Mouse (Mus musculus) forebrain, embryonic 13.5 days (tissue): ENCODE data around the gene Myo1f. TPM values are rescaled to one million over a fixed set of nuclear protein-coding genes. Genes with fewer than 3 reads are reported as not detected.
"Not testable (repeated sequence)": the region's sequence is repeated elsewhere in the genome, so short reads cannot be mapped to it uniquely, and the experiment has no call there.

Source experiments
- ATAC-seq: fragments of 200-750 bp; cut with Nextera tagmentation; 2 replicates; pipeline ENCODE4 v1.8.0; 2017
- H3K27ac ChIP-seq: fragments of 300-500 bp; sonication (generic); 2 replicates; pipeline ENCODE4 v1.5.1; 2015; ENCODE audit warnings: inconsistent platforms, mild to moderate bottlenecking, moderate library complexity
- H3K27me3 ChIP-seq: fragments of 300-500 bp; sonication (generic); 2 replicates; pipeline ENCODE4 v1.6.1; 2015; ENCODE audit warnings: mild to moderate bottlenecking, inconsistent platforms
- H3K36me3 ChIP-seq: fragments of 300-500 bp; sonication (generic); 2 replicates; pipeline ENCODE4 v1.6.1; 2015; ENCODE audit warnings: mild to moderate bottlenecking, inconsistent platforms; ENCODE audit not compliant: poor library complexity, severe bottlenecking
- H3K4me1 ChIP-seq: fragments of 300-500 bp; sonication (generic); 2 replicates; pipeline ENCODE4 v1.6.1; 2015; ENCODE audit warnings: inconsistent platforms
- H3K4me2 ChIP-seq: fragments of 300-500 bp; sonication (generic); 2 replicates; pipeline ENCODE4 v1.6.1; 2015; ENCODE audit warnings: inconsistent platforms, mild to moderate bottlenecking, moderate library complexity
- H3K4me3 ChIP-seq: fragments of 300-500 bp; sonication (generic); 2 replicates; pipeline ENCODE4 v1.5.1; 2015; ENCODE audit warnings: mild to moderate bottlenecking, inconsistent platforms
- H3K9ac ChIP-seq: fragments of 300-500 bp; sonication (generic); 2 replicates; pipeline ENCODE4 v1.6.1; 2015; ENCODE audit warnings: mild to moderate bottlenecking, inconsistent platforms
- H3K9me3 ChIP-seq: fragments of 300-500 bp; sonication (generic); replicated peaks from 2 replicates; pipeline ENCODE4 v1.6.1; 2016; ENCODE audit warnings: inconsistent platforms
- WGBS: fragments of 180-500 bp; shearing (Covaris S2); methylation state at CpG from one replicate; pipeline ENCODE4 v1.1.7; 2015; 5-methylcytosine and 5-hydroxymethylcytosine counted together
- polyA plus RNA-seq: library from polyadenylated mRNA; unstranded; fragments of >200 nt; fragmentation: Nextera tagmentation; extraction: Ambion mirVana; gene quantifications from 2 replicates; pipeline ENCODE4 v1.2.1, GENCODE M21; 2015

Myo1f gene
- polyA plus RNA-seq, 1 experiment from 2014 or later, result 1.4 TPM

DNA sequence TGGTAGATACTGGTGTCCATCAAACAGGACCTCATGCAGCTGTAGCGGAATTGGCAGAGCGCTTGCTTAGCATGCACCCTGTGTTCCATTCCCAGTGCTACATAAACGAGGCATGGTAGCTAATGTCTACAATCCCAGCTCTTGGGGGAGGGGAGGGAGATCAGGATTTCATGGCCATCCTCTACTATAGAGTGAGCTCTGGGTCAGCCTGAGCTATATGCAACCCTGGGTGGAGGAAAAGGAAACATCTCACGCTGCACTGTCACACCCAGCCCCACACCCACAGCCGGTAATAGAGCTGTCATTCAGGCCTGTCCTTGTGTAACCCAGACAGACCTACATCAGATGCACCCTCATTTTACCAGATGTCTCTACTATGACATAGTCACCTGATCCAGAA, 43.0 kb downstream of the Myo1f start:
- Histone ChIP-seq H3K4me3 (no peak overlapping the region), H3K4me2 (no peak overlapping the region), H3K9me3 (peaks cover 11% of the 10 kb centered on the region; the same call in 1 of the 2 replicates), H3K27me3 (no peaks in the 10 kb centered on the region), H3K27ac (no peak overlapping the region), H3K36me3 (no peaks in the 10 kb centered on the region), H3K4me1 (no peaks in the 10 kb centered on the region), H3K9ac (no peak overlapping the region)
- ATAC-seq, result no peak
- 94% methylated on average over 5 of the region's 5 CpGs for WGBS

DNA sequence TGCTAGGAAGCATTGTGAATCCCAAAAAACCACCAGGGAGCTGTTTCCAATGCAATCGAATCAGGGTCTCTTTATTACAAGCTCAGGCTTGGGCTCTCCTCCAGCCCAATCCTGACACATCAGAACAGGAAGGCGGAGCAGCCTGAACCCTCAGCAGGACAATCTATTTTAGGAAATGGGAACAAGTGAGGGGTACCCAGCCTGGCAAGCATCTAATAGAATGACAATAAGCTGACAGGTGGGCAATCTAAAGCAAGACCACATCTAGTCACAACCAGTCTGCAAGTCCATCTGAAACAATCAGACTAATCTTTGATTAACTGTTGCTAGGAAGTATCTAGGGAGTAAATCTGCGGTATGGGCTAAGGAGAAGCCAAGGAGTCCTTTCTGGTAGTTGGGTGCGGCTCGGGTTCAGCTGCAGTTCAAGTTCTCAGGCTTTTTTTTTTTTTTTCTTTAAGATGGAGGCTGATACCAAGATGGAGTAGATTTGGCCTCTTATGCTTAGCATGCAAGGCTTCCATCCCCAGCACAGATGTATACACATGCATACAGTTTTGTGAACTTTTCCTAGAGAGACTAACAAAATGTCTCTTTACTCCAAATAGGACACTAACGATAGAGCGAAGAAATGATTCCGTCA, 44.4 kb downstream of the Myo1f start:
- Histone ChIP-seq H3K4me3 (no peak overlapping the region), H3K27me3 (no peaks in the 10 kb centered on the region), H3K9me3 (peaks cover 11% of the 10 kb centered on the region; the same call in 1 of the 2 replicates), H3K4me1 (no peaks in the 10 kb centered on the region), H3K4me2 (no peak overlapping the region), H3K9ac (no peak overlapping the region), H3K27ac (no peak overlapping the region), H3K36me3 (no peaks in the 10 kb centered on the region)
- ATAC-seq, result no peak
- WGBS, result 91% methylated on average over 8 of the region's 8 CpGs

DNA sequence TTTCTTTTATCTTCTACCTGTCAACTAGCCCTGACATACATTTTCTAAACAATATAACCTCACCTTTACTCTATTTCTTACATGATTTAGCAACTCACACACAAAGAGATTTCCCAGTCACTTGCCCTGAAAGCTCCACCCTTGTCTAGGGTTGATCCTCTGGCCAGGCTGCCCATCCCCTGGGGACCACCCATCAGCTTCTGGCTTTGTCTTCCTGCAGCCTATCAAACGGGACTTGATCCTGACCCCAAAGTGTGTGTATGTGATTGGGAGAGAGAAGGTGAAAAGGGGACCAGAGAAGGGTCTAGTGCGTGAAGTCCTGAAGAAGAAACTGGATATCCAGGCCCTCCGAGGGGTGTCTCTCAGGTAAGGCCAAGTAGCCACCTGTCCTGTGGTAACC, 45.3 kb downstream of the Myo1f start:
- no peaks in the 10 kb centered on the region for H3K4me1 ChIP-seq
- H3K27me3 ChIP-seq, result no peaks in the 10 kb centered on the region
- no peak overlapping the region for H3K4me3 ChIP-seq
- no peak overlapping the region for H3K27ac ChIP-seq
- ATAC-seq, result no peak
- no peaks in the 10 kb centered on the region for H3K36me3 ChIP-seq
- WGBS, result 86% methylated on average over 3 of the region's 3 CpGs
- H3K4me2 ChIP-seq, result no peak overlapping the region
- peaks cover 11% of the 10 kb centered on the region; the same call in 1 of the 2 replicates for H3K9me3 ChIP-seq
- H3K9ac ChIP-seq, result no peak overlapping the region

DNA sequence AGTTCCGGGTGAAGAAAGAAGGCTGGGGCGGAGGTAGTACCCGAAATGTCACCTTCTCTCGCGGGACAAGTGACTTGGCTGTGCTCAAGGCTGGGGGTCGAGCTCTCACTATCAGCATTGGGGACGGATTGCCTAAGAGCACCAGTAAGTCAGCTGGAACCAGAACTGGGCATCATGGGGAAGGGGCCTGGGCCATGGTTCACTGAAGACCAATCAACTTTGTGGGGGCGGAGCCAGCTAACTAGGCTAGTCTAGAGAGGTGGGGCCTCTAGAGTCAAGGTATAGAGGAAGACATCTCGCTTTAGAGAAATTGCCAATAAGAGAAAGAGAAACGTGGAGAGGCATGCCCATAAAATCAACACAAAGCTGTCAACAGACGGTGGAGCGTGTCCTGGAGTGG, 46.4 kb downstream of the Myo1f start:
- H3K4me1 ChIP-seq, result no peaks in the 10 kb centered on the region
- no peaks in the 10 kb centered on the region for H3K27me3 ChIP-seq
- no peak overlapping the region for H3K27ac ChIP-seq
- 85% methylated on average over 12 of the region's 12 CpGs for WGBS
- no peak overlapping the region for H3K4me3 ChIP-seq
- no peaks in the 10 kb centered on the region for H3K36me3 ChIP-seq
- no peak overlapping the region for H3K9ac ChIP-seq
- H3K4me2 ChIP-seq, result no peak overlapping the region
- ATAC-seq, result no peak
- H3K9me3 ChIP-seq, result peaks cover 11% of the 10 kb centered on the region; the same call in 1 of the 2 replicates

DNA sequence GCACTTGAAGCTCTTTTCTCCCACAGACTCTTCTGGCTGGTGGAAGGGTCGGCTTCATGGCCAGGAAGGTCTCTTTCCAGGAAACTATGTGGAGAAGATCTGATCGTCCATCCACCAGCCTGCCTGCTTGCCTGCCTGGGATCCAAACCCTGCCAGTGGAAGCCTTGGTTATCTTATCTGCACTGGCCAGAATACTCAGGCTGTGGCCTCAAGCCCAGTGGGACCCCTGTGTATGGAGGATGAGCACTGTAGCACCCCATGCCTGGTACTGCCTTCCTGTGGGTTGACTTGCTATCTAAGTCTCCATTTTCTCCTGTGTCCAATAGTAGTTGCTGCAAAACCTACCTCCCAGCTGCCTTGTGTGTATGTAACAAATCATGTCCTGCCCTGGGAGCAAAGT, 51.8 kb downstream of the Myo1f start:
- H3K9me3 ChIP-seq, result no peaks in the 10 kb centered on the region
- H3K4me3 ChIP-seq, result no peak overlapping the region
- H3K9ac ChIP-seq, result no peak overlapping the region
- WGBS, result 83% methylated on average over 2 of the region's 2 CpGs
- H3K27me3 ChIP-seq, result no peaks in the 10 kb centered on the region
- H3K4me2 ChIP-seq, result no peak overlapping the region
- H3K36me3 ChIP-seq, result no peaks in the 10 kb centered on the region
- H3K27ac ChIP-seq, result no peak overlapping the region
- no peak for ATAC-seq
- H3K4me1 ChIP-seq, result no peaks in the 10 kb centered on the region

DNA sequence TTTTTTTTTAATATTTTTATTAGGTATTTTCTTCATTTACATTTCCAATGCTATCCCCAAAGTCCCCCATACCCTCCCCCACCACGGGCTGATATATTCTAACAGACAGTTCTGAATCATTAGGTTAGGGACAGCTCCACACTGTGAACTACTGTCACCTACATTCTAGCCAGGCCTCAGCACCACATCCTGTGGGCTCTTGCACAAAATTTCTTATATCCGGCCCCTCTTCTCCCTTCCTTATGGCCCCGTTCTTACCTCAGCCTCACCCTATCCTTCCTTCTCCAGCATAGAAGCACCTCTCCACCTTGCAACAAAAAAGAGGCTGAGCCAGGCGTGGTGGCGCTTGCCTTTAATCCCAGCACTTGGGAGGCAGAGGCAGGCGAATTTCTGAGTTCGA, 55.0 kb downstream of the Myo1f start:
- H3K36me3 ChIP-seq, result no peaks in the 10 kb centered on the region
- H3K9me3 ChIP-seq, result no peaks in the 10 kb centered on the region
- no peak overlapping the region for H3K9ac ChIP-seq
- no peak overlapping the region for H3K27ac ChIP-seq
- H3K4me3 ChIP-seq, result no peak overlapping the region
- no peak overlapping the region for H3K4me2 ChIP-seq
- no peaks in the 10 kb centered on the region for H3K27me3 ChIP-seq
- no peak for ATAC-seq
- WGBS, result 87% methylated on average over 7 of the region's 7 CpGs
- H3K4me1 ChIP-seq, result no peaks in the 10 kb centered on the region

DNA sequence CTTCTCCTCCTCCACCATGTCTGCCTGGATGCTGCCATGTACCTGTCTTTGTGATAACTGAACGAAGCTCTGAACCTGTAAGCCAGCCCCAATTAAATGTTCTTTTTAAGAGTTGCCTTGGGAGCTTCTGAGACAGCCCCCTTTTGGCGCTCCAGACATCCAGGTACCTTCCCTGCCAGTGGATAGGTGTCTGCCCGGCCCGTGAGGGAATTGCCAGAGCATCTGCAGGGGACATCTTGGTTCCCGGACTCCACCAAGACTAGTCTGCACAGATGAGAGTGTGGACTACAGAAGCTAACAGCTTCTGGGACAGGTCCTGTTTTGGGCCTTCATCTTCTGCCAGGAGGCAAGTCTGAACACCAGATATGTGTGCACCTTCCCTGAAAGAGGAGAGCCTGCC, 58.2 kb downstream of the Myo1f start:
- 91% methylated on average over 5 of the region's 5 CpGs for WGBS

DNA sequence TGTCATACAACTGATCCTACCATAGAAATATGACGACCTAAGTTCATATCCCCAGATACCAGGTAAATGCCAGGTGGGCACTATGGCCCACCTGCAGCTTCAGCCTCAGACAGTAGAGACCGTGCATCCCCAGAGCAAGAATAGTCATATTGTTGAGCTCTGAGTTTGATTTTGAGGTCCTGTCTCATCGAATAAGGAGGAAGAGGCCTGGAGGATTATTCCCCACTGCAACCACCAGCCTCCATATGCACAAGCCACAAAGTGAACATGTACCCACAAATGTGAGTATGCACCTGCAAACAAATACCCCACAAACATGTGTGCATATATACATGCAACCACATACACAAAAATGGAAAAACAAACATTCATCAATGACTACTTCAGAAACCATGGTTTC, 71.8 kb downstream of the Myo1f start:
- no peak overlapping the region for H3K4me3 ChIP-seq
- H3K4me1 ChIP-seq, result peaks cover 31% of the 10 kb centered on the region
- H3K27ac ChIP-seq, result no peak overlapping the region
- H3K9me3 ChIP-seq, result no peaks in the 10 kb centered on the region
- no peak overlapping the region for H3K9ac ChIP-seq
- no peaks in the 10 kb centered on the region for H3K27me3 ChIP-seq
- H3K36me3 ChIP-seq, result peaks cover 20% of the 10 kb centered on the region
- 95% methylated on average over 3 of the region's 3 CpGs for WGBS
- no peak overlapping the region for H3K4me2 ChIP-seq
- no peak for ATAC-seq

More for the DNA sequence above, 58.2 kb downstream of the Myo1f start:
- H3K4me2 ChIP-seq, ATAC-seq, H3K4me3 ChIP-seq, H3K9ac ChIP-seq, H3K27me3 ChIP-seq, H3K36me3 ChIP-seq, H3K4me1 ChIP-seq, H3K27ac ChIP-seq, H3K9me3 ChIP-seq: not testable (repeated sequence)

DNA sequence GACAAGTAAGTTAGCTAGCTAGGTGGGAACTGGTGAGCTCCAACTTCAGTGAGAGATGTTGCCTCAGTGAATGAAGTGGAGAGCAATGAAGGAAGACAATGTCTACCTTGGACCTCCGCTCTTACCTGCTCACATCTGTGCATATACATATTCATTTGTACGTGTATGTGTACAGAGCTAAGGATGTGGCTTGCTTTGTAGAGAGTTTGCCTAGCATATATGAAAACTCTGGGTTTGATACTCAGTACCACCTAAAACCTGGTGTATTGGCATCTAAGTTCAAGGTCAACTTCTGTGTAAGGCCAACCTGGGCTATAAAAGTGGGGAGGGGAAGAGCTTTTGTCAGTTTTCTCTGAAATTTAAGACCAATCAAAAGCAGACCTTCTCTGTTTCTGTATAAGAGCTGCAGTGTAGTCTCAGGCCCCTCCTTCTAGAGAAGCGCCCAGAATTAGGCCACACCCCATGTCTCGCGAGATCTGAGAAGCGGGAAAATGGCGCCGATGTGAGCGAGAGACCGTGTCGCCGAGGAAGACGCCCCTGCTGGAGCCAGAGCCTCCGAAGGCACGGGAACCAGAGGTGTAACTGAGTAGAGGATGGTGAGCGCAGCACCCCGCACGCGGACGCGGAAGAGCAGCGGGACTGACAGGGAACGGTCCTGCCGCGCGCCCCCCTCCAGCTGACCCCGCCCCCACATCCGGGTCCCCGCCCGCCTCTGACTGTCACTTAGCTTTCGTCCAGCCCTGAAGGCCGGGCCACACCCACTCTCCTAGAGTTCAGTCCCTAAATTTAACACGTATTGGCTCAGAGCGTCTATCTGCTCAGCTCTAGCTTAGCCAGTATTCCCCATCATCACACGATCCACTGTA, 73.3 kb downstream of the Myo1f start, which contains the start of gene Zfp414:
Gene Zfp414 (plus strand): TSS at position 470 of the 866 bp plus-strand sequence.
- Histone ChIP-seq H3K27me3 (no peaks in the 10 kb centered on the region), H3K4me1 (peaks cover 31% of the 10 kb centered on the region), H3K27ac (peak within 1 kb of the TSS; percentile 96), H3K36me3 (peaks cover 23% of the 10 kb centered on the region), H3K9ac (peak within 1 kb of the TSS; percentile 88), H3K9me3 (no peaks in the 10 kb centered on the region), H3K4me3 (peak within 1 kb of the TSS; percentile 69), H3K4me2 (peak within 1 kb of the TSS; percentile 73)
- ATAC-seq, result peak; percentile 96
- WGBS, result 5% methylated on average over 32 of the region's 35 CpGs

DNA sequence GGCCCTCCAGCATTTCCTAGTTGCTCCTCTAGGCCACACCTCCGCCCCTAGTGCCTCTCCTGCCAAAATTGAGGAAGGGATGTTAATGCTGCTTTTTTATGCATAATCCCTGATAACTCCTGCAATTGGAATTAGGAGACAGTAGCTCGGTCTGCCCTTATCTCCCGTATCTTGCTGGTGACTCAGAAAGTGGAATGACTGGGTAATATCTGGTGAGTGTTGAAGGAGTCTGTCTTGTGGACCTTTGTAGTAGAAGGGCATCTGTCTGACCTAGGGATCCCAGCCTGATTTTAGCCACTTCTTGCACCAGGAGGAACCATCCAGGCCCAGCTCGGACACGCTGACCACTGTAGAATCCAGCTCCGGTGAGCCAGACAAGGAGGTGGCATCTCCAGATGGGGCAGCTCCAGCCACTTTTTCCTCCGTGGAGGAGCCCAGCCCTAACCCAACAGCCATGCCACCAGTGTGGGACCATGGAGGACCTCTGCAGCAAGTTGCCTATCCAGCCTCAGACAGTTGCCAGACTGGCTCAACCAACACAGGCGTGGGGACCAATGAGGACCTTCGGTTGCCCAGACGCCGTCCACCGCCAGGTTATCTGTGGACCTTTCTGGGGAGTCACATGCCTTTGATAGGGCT, 74.1 kb downstream of the Myo1f start:
- peak overlapping the region; percentile 73 for H3K4me2 ChIP-seq
- no peaks in the 10 kb centered on the region for H3K27me3 ChIP-seq
- H3K9ac ChIP-seq, result peak overlapping the region; percentile 88
- peak overlapping the region; percentile 96 for H3K27ac ChIP-seq
- H3K4me3 ChIP-seq, result peak overlapping the region; percentile 69
- H3K4me1 ChIP-seq, result peaks cover 31% of the 10 kb centered on the region
- ATAC-seq, result no peak
- 74% methylated on average over 12 of the region's 12 CpGs for WGBS
- no peaks in the 10 kb centered on the region for H3K9me3 ChIP-seq
- peaks cover 27% of the 10 kb centered on the region for H3K36me3 ChIP-seq

DNA sequence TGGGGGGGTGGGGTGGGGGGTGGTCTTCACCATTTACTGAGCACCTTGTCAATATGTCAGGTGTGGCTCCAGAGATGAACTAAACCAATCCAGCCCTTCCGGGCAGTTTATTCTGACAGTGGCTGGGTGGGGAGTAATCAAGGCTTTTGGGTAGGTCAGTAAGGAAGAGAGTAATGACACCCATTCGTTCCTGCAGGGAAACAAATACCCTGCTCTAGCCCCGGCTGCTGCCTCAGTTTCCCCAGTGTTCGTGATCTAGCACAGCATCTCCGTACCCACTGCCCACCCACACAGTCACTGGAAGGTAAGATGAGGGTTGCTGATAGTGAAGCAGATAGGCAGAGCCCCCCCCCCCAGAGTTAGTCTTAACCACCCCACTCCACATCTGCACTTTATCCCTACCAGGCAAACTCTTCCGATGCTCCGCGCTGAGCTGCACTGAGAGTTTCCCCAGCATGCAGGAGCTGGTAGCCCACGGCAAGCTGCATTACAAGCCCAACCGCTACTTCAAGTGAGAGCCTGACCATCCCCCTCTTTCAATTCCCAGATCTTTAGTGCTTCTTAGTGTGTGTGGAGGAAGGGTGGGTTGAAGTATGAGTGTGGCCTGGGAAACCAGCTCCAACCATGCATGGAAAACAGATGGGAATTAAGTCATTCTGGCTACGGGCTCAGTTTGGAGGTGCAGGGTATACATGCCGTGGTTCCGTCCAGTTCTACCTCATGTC, 74.8 kb downstream of the Myo1f start:
- H3K27me3 ChIP-seq, result no peaks in the 10 kb centered on the region
- H3K36me3 ChIP-seq, result peaks cover 27% of the 10 kb centered on the region
- H3K4me2 ChIP-seq, result peak overlapping the region; percentile 73
- H3K27ac ChIP-seq, result no peak overlapping the region
- ATAC-seq, result no peak
- no peak overlapping the region for H3K9ac ChIP-seq
- WGBS, result 90% methylated on average over 13 of the region's 13 CpGs
- no peaks in the 10 kb centered on the region for H3K9me3 ChIP-seq
- H3K4me3 ChIP-seq, result no peak overlapping the region
- peaks cover 31% of the 10 kb centered on the region for H3K4me1 ChIP-seq
